Mouse (Mus musculus): Measurements from ENCODE around the gene Rassf2. TPM values are rescaled to one million over a fixed set of nuclear protein-coding genes. Genes with fewer than 3 reads are reported as not detected.

The Rassf2 gene
- total RNA-seq (2015) (32.9 and 42.8 TPM in 2 replicates), total RNA-seq (2017) (65.5 and 71.5 TPM in 2 replicates)

DNA sequence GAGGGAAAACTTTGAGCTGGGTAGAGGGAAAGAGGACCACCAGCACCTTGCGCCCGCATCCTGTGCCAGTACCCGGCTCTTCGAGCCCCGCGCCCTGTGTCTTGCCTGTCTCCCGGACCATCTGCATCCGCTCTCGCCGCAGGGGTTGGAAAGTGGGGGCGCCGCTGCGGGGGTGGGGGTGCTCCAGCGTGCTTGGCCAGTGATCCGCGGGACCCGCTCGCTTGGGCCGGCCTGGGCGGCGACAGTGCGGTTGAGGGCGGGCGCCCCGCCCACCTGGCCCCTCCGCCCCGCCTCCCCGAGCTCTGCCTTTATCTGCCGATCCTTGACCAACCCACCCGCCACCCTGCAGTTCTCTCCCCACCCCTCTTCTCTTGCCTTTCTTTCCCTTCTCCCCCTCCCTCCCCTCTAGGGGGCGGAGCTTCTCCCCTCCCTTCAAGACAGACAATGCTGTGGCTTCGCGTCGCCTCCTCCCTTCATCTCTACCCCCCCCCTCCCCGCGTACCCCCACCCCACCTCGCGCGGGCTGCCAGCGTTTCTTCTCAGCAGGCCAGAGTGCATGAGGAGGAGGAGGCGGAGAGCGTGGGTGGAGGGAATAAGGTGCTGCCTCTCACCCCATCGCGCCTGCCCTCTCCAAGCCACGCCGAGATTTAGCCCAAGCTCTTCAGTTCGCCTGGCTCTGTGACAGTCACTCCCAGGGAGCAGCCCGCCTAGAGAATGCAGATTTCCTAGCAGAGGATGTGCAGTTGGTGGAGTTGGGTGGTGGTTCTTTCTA is at the start of gene Rassf2:
Gene Rassf2, minus strand, starts transcription at position 613 of the 772 bp plus-strand sequence.
- ATAC-seq (replicated peaks; ENCODE audit: poor library complexity) = peak; percentile 69

DNA sequence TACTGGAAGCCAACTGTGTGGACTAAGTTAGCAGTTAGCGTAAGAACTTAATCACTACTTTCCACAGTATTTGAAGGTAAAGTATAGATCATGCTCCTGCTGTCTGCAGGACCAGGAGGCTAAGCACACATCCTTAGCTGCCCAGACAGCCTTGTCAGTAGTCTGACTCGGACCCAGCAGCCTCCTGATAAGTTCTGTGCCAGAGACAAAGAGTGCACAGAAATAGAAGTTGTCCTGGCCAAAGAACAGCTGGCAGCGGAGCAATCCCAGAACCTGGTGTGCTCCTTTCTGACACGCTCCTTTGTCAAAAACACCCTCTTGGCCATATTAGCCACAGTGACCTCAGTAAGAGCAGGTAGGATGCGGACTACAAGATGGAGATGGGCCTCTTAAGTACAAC is 49.1 kb upstream of the Rassf2 start:
- no peak for ATAC-seq (replicated peaks; ENCODE audit: poor library complexity)

- no peak for ATAC-seq (replicated peaks; ENCODE audit: poor library complexity)
Measured at GRCm38 (mm10) chr2:132073052-132073451, 43.0 kb upstream of the Rassf2 start.

GRCm38 (mm10) chr2:132069985-132070735 is 40.1 kb upstream of the Rassf2 start:
- no peak for ATAC-seq (replicated peaks; ENCODE audit: poor library complexity)

DNA sequence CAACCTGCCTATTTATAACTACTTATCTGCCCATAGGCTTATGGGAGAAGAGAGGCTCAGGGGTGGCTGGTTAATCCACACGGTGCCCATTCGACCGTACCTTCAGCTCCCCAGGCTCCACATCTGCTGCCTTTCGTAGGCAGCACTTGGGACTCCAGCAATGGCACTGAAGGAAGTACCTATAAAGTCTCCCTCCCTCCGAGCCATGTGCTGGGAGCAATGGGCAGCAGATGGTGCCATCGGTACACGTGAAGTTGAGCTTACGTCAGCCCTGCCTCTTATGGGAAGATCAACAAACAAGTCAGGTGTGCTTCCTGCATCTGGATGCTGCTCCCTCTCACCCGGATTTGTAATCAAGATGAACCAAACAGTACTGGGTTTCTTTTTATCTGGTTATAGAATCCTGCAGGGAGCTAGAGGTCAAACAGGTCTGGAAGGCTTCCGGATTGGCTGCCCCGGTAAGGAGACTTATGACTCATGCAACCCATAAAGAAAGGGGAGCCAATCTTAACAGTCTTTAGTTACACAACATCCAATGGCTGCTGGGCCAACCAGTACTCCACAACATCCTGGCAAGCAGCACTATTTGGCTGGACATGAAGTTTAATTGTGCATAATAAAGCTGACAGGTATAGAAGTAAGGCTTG is 34.2 kb upstream of the Rassf2 start:
- 0 out of 2 replicates have a peak, but pooled peaks have one; percentile 23 for ATAC-seq (replicated peaks; ENCODE audit: poor library complexity)

GRCm38 (mm10) chr2:132063776-132064175 is 33.7 kb upstream of the Rassf2 start:
- ATAC-seq (replicated peaks; ENCODE audit: poor library complexity) = no peak

- ATAC-seq (replicated peaks; ENCODE audit: poor library complexity) = no peak
Measured at GRCm38 (mm10) chr2:132061884-132062283, 31.8 kb upstream of the Rassf2 start.

- no peak for ATAC-seq (replicated peaks; ENCODE audit: poor library complexity)
Measured at GRCm38 (mm10) chr2:132059919-132060318, 29.9 kb upstream of the Rassf2 start.

GRCm38 (mm10) chr2:132055349-132055753 is 25.3 kb upstream of the Rassf2 start:
- ATAC-seq (replicated peaks; ENCODE audit: poor library complexity) = peak; percentile 55

DNA sequence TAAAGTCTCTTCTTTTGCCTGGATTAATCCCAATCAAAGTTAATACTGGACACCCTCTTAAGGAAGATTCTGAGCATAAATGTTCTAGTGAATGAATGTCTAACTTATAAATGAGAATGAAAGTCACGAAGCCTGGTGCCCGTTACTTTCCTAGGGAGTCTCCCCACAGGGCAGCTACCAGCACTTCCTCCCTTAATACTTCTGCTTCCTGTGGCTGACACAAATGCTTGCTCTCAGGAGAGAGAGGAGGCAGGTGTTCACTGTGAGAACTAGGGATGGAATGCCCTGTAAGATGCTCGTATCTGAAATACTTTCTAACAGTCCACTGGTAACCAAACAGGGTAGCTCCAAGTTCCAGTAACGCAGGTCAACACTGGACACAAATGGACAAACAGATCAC is 23.8 kb upstream of the Rassf2 start:
- peak; percentile 38 for ATAC-seq (replicated peaks; ENCODE audit: poor library complexity)

- ATAC-seq (replicated peaks; ENCODE audit: poor library complexity) = peak; percentile 58
Measured at GRCm38 (mm10) chr2:132051798-132052197, 21.7 kb upstream of the Rassf2 start.

DNA sequence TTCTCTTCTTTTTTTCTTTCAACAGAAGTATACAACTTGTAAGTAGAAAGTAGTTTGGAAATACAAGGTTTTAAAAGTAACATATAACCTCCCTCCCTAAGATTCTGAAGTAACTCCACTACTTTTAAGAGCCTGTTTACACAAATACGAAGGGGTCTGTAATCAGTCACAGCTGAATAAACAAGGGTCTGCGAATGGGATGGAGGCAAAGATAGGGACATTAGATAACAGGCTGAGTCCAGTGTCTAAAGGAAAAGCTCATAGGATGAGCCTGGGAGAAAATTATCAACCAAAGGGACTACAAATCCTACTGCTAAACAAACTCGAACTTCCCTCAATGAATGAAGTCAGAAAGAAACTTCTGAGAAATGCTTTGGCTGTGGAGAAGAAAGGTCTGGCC is 19.9 kb upstream of the Rassf2 start:
- no peak for ATAC-seq (replicated peaks; ENCODE audit: poor library complexity)

GRCm38 (mm10) chr2:132049491-132049890 is 19.4 kb upstream of the Rassf2 start:
- ATAC-seq (replicated peaks; ENCODE audit: poor library complexity) = no peak

DNA sequence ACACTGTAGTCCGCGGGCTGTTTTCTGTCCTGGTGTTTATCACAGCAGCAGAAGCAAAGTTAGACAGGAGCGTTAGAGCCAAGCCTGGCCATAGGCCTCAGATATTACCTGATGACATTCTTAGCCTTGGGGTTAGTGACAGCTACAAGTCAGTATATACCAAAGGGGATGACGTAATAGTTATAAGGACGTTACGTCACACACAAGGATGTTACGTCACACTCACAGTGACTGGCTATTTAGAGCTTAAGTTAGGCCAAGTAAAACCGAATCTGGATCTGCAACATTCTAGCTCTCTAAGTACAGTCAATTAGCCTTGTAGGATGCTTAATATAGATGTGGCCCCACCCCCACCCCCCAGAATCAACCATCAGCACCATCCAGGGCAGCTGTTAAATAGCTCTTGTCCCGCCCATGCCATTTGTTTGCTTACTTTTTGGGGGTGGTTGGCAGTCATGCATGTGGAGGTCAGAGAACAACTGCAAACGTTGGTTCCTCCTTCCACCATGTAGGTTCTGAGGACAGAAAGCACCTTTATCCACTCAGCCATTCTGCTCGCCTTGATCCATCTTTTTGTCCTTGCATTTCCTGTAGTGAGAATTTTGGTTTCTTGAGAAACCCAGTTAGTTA is 18.2 kb upstream of the Rassf2 start:
- ATAC-seq (replicated peaks; ENCODE audit: poor library complexity) = peak; percentile 43

DNA sequence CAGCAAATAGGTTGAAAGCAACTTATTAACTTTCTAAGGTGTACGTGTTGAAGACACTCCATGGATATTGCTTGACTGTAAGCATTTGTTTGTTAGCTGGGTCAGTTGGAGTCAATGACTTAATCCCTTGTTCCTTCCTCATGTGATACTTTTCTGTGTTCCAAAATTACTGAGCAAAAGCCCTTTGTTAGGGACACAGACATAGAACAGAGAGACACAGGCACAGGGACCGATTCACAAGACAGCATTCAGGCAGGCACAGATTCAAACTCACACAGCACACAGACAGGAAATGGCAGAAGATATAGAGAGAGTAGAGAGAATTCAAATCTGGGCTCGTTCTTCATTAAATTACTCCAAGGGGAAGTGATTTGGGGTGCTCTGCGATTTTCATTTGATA is 17.3 kb upstream of the Rassf2 start:
- no peak for ATAC-seq (replicated peaks; ENCODE audit: poor library complexity)

DNA sequence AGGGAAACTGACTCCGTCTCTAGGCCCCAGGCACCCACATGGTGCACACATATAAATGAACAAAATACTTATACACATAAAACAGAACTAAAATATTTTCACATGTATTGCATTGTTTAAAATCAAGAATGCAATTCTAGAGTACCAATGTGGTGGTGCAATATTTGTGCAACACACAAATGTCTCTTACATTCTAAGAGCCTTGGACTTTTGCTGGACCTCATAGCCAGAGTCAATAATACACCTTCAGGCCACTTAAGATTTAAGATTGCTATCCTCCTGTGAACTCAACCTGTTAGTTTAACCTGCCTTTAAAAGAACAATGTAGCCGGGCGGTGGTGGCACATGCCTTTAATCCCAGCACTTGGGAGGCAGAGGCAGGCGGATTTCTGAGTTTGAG is 16.6 kb upstream of the Rassf2 start:
- no peak for ATAC-seq (replicated peaks; ENCODE audit: poor library complexity)

DNA sequence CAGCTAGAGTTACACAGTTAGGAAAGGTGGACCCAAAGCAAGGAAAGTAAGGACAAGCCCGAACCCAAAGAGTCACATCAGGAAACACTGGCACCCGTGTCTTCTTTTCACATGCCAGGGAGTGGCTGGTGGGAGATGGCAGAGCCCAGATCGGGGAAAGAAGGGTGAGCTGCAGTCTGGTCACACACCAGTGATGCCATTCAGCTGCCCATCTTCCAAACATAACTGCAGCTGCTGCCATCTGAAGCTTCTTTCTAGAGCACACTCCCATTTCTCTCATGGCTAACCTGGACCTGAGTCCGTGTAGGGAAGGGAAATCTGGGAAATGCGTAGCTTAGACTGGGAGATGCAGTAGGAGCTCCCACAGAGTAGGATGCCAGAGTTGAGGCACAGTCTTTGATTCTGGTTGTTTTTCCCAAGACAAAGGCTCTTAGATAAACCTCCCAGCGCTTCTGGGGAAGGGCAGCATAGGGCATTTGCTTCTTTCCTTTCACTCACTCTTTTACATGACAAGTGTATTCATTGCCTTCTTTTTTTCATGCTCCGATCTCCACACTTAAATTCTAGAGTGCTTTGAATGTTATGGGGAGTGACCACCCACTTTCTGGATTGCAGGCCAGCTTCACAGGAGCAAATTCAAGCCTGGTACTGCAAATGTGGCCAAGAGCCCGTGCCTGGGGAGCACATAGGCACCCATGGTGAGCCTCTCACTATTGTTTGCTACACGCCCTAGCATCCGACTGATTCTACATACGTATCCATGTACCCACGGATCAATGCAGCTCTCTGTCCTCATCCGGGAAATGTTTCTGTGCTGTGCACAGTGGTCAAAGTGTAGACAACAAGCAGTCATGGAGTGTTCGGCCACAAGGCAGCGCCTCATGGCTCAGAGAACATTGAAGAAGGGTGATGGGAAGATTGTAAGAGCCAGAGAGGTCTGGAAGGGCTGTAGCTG is 14.5 kb upstream of the Rassf2 start:
- ATAC-seq (replicated peaks; ENCODE audit: poor library complexity) = no peak

DNA sequence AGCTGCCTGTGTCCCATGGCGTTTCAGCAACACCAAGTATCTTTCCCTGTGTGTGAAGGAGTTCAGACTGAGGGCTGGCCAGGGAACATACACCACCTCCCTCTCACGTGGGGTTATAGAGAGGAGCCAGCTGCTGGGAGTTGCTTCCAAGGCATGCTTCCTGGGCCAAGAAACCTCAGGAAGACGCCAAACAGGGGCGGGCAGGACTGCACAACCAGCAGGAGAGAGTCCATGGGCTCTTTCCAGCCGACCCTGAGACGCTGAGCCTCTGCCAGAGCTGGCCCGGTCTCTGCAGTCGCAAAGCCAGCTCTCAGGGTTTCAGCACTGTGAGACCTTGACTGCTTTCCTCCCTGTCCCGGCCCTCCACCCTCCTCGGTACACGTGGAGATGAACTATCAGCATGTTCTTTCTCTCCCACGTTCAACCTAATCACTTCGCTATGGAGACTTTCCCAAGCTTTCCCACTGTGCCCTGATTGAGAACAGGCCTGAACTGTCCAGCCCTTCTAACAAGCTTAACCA is 13.1 kb upstream of the Rassf2 start:
- no peak for ATAC-seq (replicated peaks; ENCODE audit: poor library complexity)

DNA sequence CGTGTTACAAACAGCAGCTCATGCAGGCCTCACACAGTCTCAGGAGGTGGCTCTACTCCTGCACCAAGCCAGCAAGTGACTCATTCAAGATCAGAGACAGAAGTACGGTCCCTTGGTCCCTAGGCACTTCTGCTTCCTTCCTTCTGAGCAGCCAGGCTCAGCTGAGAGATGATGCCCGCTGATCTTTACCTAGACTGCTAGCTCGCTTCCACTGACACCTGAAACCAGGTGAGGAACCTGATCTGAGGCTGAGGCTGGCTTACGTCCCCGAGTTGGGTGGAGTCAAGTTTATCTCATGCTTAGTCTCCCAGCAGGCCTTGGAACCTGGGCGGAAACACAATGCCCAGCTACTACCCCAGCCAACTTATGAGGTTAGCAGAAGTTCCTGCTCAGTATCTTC is 9.8 kb upstream of the Rassf2 start:
- ATAC-seq (replicated peaks; ENCODE audit: poor library complexity) = peak; percentile 56

DNA sequence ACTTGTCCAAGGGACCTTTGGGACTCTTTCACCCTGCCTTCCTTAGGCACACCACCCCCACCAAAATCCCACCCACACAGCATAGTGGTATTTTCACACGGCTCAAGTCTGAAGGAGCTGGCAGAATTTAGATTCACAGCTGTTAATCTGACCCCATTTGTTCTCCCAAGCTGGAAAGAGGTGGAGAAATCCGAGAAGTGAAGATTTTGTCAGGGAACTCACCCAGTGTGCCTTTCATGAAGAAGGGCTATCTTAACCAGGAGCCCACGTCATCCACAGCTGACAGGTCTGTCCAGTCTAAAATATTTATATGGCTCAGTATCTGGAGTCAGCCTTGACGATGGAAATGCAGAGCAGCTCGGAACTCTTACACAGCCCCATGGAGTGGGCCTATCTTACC is 6.3 kb upstream of the Rassf2 start:
- ATAC-seq (replicated peaks; ENCODE audit: poor library complexity) = no peak
